ENCODE assay signal across 8 mouse cellular contexts in genomic region chr11:73018471-73019146, GRCm38 (mm10). TPM values are rescaled to one million over a fixed set of nuclear protein-coding genes. Genes with fewer than 3 reads are reported as not detected.
A peak's percentile ranks its signal among the peaks of the same experiment; 100 is the strongest.
DNase-seq lines count a peak whose midpoint lies in the region; ATAC-seq and TF ChIP-seq lines count a peak whose summit lies in the region.

Camkk1 (plus strand) TSS chr11:73019008.

- under 1% methylated on average over 57 of the region's 57 CpGs for WGBS in cerebellum, adult 2 months
- under 1% methylated on average over 57 of the region's 57 CpGs for WGBS in hindbrain, embryonic 10.5 days
- 1% methylated on average over 57 of the region's 57 CpGs for WGBS in lung, embryonic 15.5 days
- WGBS in thymus, adult 2 months = 2% methylated on average over 57 of the region's 57 CpGs

- peak within 1 kb of the TSS; percentile 83 for H3K27ac ChIP-seq in cerebellum, adult 2 months (ENCODE audit: insufficient read depth, low read length)
- H3K27ac ChIP-seq in hindbrain, embryonic 10.5 days = peak within 1 kb of the TSS; percentile 74
- H3K27ac ChIP-seq in lung, embryonic 15.5 days = peak within 1 kb of the TSS; percentile 41; the same call in 1 of the 2 replicates
- peak within 1 kb of the TSS; percentile 54 for H3K27ac ChIP-seq in thymus, adult 2 months (ENCODE audit: control insufficient read depth, insufficient read depth, low read length)

- peak; percentile 93 for DNase-seq in MN1 (ENCODE audit: low spot score)
- peak; percentile 97 to 98 for DNase-seq in cerebellum, adult 2 months
- peak; percentile 90 for DNase-seq in hindbrain, embryonic 10.5 days (ENCODE audit: low spot score)
- DNase-seq in layer of hippocampus, adult 9-10 months (ENCODE audit: low spot score) = peak; percentile 77
- DNase-seq in ovary, adult 18-20 months (ENCODE audit: low spot score) = peak; percentile 90
- peak; percentile 95 for DNase-seq in thymus, adult 2 months

- TF ChIP-seq POLR2A in cerebellum, adult 2 months (IDR thresholded peaks at IDR 0.05; ENCODE audit: borderline replicate concordance, insufficient read depth, low read length) = peak; percentile 67
- TF ChIP-seq POLR2A in thymus, adult 2 months (IDR thresholded peaks at IDR 0.05; ENCODE audit: control insufficient read depth, extremely low read depth, insufficient read depth, low read length, poor library complexity) = peak; percentile 74

- no peaks in the 10 kb centered on the region for H3K27me3 ChIP-seq in cerebellum, adult 2 months (ENCODE audit: control insufficient read depth, insufficient read depth, low read length)
- H3K27me3 ChIP-seq in hindbrain, embryonic 10.5 days (ENCODE audit: insufficient read depth, poor library complexity, severe bottlenecking) = peaks cover 87% of the 10 kb centered on the region
- H3K27me3 ChIP-seq in lung, embryonic 15.5 days = peaks cover 36% of the 10 kb centered on the region
- no peaks in the 10 kb centered on the region for H3K27me3 ChIP-seq in thymus, adult 2 months (ENCODE audit: control insufficient read depth, insufficient read depth, low read length)

- peaks cover 62% of the 10 kb centered on the region for H3K4me1 ChIP-seq in cerebellum, adult 2 months (ENCODE audit: control insufficient read depth, insufficient read depth, low read length)
- H3K4me1 ChIP-seq in hindbrain, embryonic 10.5 days (replicated peaks) = peaks cover 23% of the 10 kb centered on the region
- peaks cover 36% of the 10 kb centered on the region for H3K4me1 ChIP-seq in lung, embryonic 15.5 days
- peaks cover 60% of the 10 kb centered on the region for H3K4me1 ChIP-seq in thymus, adult 2 months (replicated peaks; ENCODE audit: control insufficient read depth, insufficient read depth, low read length)

- no peaks in the 10 kb centered on the region for H3K36me3 ChIP-seq in hindbrain, embryonic 10.5 days
- H3K36me3 ChIP-seq in lung, embryonic 15.5 days = no peaks in the 10 kb centered on the region
- H3K36me3 ChIP-seq in thymus, adult 2 months (ENCODE audit: control insufficient read depth, insufficient read depth, low read length) = no peaks in the 10 kb centered on the region

- ATAC-seq in frontal cortex, adult (ENCODE audit: low TSS enrichment) = peak; percentile 60
- ATAC-seq in lung, embryonic 15.5 days (ENCODE audit: borderline replicate concordance, extremely low read depth, low FRiP score, low TSS enrichment) = peak; percentile 96

- peak within 1 kb of the TSS; percentile 42 for H3K9ac ChIP-seq in lung, embryonic 15.5 days

- peak within 1 kb of the TSS; percentile 97 for H3K4me2 ChIP-seq in lung, embryonic 15.5 days

- no peaks in the 10 kb centered on the region for H3K9me3 ChIP-seq in hindbrain, embryonic 10.5 days
- no peaks in the 10 kb centered on the region for H3K9me3 ChIP-seq in lung, embryonic 15.5 days

- no peak for TF ChIP-seq CTCF in cerebellum, adult 2 months (IDR thresholded peaks at IDR 0.05; ENCODE audit: borderline replicate concordance, insufficient read depth, low read depth, low read length)
- peak; percentile 68; the same call in 1 of the 2 replicates for TF ChIP-seq CTCF in thymus, adult 2 months (IDR thresholded peaks at IDR 0.05; ENCODE audit: borderline replicate concordance, control insufficient read depth, extremely low read depth, insufficient read depth, low read length, poor library complexity)

- peak within 1 kb of the TSS; percentile 91 for H3K4me3 ChIP-seq in cerebellum, adult 2 months (replicated peaks; ENCODE audit: insufficient read depth, low read depth, low read length)
- H3K4me3 ChIP-seq in hindbrain, embryonic 10.5 days = peak within 1 kb of the TSS; percentile 72
- H3K4me3 ChIP-seq in lung, embryonic 15.5 days = peak within 1 kb of the TSS; percentile 64
- peak within 1 kb of the TSS; percentile 62 for H3K4me3 ChIP-seq in thymus, adult 2 months (ENCODE audit: control insufficient read depth, insufficient read depth, low read length)

RNA-seq across cellular contexts. Expression of gene Camkk1, which starts in this region (rescaled TPM):
- 68.8 and 70.8 TPM in 2 replicates for polyA plus RNA-seq in cerebellum, adult 2 months (2012; rRNA removed)
- polyA plus RNA-seq in hindbrain, embryonic 10.5 days (2016; fragmentation: Nextera tagmentation; extraction: Ambion mirVana) = 5.8 and 6.6 TPM in 2 replicates
- 7.7 and 7.8 TPM in 2 replicates for polyA plus RNA-seq in lung, embryonic 15.5 days (2015; fragmentation: Nextera tagmentation; extraction: Ambion mirVana)
- polyA plus RNA-seq in thymus, adult 2 months (2012; rRNA removed) = 35.4 and 40.0 TPM in 2 replicates

Comparison
In these comparisons a context has a peak if more than half of its experiments do, and no peak if none do; other contexts are left out.
1. Peak in every context shown above with its lines: DNase-seq, ATAC-seq, H3K4me3 ChIP-seq and H3K27ac ChIP-seq.